Mouse (Mus musculus) intestine, embryonic 16.5 days (tissue): ENCODE data around the gene Cab39. TPM values are rescaled to one million over a fixed set of nuclear protein-coding genes. Genes with fewer than 3 reads are reported as not detected.

Source experiments
- ATAC-seq: fragments of 200-750 bp; cut with Nextera tagmentation; 2 replicates; pipeline ENCODE4 v1.8.0; 2017; ENCODE audit warnings: moderate TSS enrichment, moderate library complexity
- H3K27ac ChIP-seq: fragments of 300-500 bp; sonication (generic); 2 replicates; pipeline ENCODE4 v1.5.1; 2014; ENCODE audit warnings: mild to moderate bottlenecking, low read length
- H3K27me3 ChIP-seq: fragments of 300-500 bp; sonication (generic); replicated peaks from 2 replicates; pipeline ENCODE4 v1.6.1; 2014; ENCODE audit warnings: low read length, control low read depth, mixed read lengths; ENCODE audit not compliant: control insufficient read depth, insufficient read depth
- H3K36me3 ChIP-seq: fragments of 300-500 bp; sonication (generic); 2 replicates; pipeline ENCODE4 v1.6.1; 2014; ENCODE audit warnings: low read length, control low read depth; ENCODE audit not compliant: control insufficient read depth, insufficient read depth
- H3K4me1 ChIP-seq: fragments of 300-500 bp; sonication (generic); 2 replicates; pipeline ENCODE4 v1.6.1; 2014; ENCODE audit warnings: low read length, control low read depth, mixed read lengths; ENCODE audit not compliant: control insufficient read depth, insufficient read depth
- H3K4me2 ChIP-seq: fragments of 300-500 bp; sonication (generic); 2 replicates; pipeline ENCODE4 v1.6.1; 2014; ENCODE audit warnings: low read depth, low read length, control low read depth
- H3K4me3 ChIP-seq: fragments of 300-500 bp; sonication (generic); 2 replicates; pipeline ENCODE4 v1.5.1; 2014; ENCODE audit warnings: mild to moderate bottlenecking, low read length
- H3K9ac ChIP-seq: fragments of 300-500 bp; sonication (generic); 2 replicates; pipeline ENCODE4 v1.6.1; 2014; ENCODE audit warnings: low read depth, low read length
- H3K9me3 ChIP-seq: fragments of 300-500 bp; sonication (generic); 2 replicates; pipeline ENCODE4 v1.6.1; 2016; ENCODE audit warnings: low read length, control low read depth; ENCODE audit not compliant: control insufficient read depth
- WGBS: fragments of 180-500 bp; shearing (Covaris S2); extraction: QIAGEN DNeasy Blood & Tissue Kit; methylation state at CpG from one replicate; pipeline ENCODE4 v1.1.7; 2014; 5-methylcytosine and 5-hydroxymethylcytosine counted together
- polyA plus RNA-seq: library from polyadenylated mRNA; unstranded; fragments of >200 nt; fragmentation: Nextera tagmentation; extraction: Ambion mirVana; gene quantifications from 2 replicates; pipeline ENCODE4 v1.2.1, GENCODE M21; 2015

The Cab39 gene
- polyA plus RNA-seq, 1 experiment from 2014 or later, result 14.4 TPM

GRCm38 (mm10) chr1:85778436-85778835, 14.8 kb upstream of the Cab39 start, which contains the start of gene A630001G21Rik:
Gene A630001G21Rik, minus strand, starts transcription at chr1:85778643.
- no peak within 1 kb of the TSS for H3K4me2 ChIP-seq
- no peak within 1 kb of the TSS for H3K9ac ChIP-seq
- no peaks in the 10 kb centered on the region for H3K9me3 ChIP-seq
- no peaks in the 10 kb centered on the region for H3K4me1 ChIP-seq
- no peak within 1 kb of the TSS for H3K4me3 ChIP-seq
- 87% methylated on average over 4 of the region's 4 CpGs for WGBS
- H3K36me3 ChIP-seq, result no peaks in the 10 kb centered on the region
- ATAC-seq, result no peak
- H3K27me3 ChIP-seq, result no peaks in the 10 kb centered on the region
- H3K27ac ChIP-seq, result no peak within 1 kb of the TSS

GRCm38 (mm10) chr1:85779012-85779411, 14.2 kb upstream of the Cab39 start:
- H3K4me1 ChIP-seq, result no peaks in the 10 kb centered on the region
- H3K27ac ChIP-seq, result no peak overlapping the region
- no peak overlapping the region for H3K4me2 ChIP-seq
- H3K9me3 ChIP-seq, result no peaks in the 10 kb centered on the region
- H3K9ac ChIP-seq, result no peak overlapping the region
- WGBS, result 64% methylated on average over 3 of the region's 3 CpGs
- H3K4me3 ChIP-seq, result no peak overlapping the region
- no peaks in the 10 kb centered on the region for H3K36me3 ChIP-seq
- no peak for ATAC-seq
- H3K27me3 ChIP-seq, result no peaks in the 10 kb centered on the region

- H3K4me1 ChIP-seq, result no peaks in the 10 kb centered on the region
- ATAC-seq, result 0 out of 2 replicates have a peak, but pooled peaks have one; percentile 26
- H3K27me3 ChIP-seq, result no peaks in the 10 kb centered on the region
- no peaks in the 10 kb centered on the region for H3K36me3 ChIP-seq
- H3K27ac ChIP-seq, result no peak overlapping the region
- H3K4me3 ChIP-seq, result no peak overlapping the region
- H3K9me3 ChIP-seq, result no peaks in the 10 kb centered on the region
- WGBS, result 70% methylated on average over 4 of the region's 4 CpGs
- no peak overlapping the region for H3K4me2 ChIP-seq
- H3K9ac ChIP-seq, result no peak overlapping the region
These were observed 13.6 kb upstream of the Cab39 start for GRCm38 (mm10) chr1:85779428-85780180.

GRCm38 (mm10) chr1:85790565-85790964, 2.7 kb upstream of the Cab39 start:
- H3K4me2 ChIP-seq, result peak overlapping the region; percentile 16; the same call in 1 of the 2 replicates
- 56% methylated on average over 3 of the region's 3 CpGs for WGBS

GRCm38 (mm10) chr1:85791476-85791875, 1.8 kb upstream of the Cab39 start:
- 88% methylated on average over 3 of the region's 3 CpGs for WGBS
- no peak overlapping the region for H3K4me3 ChIP-seq
- ATAC-seq, result no peak
- H3K27me3 ChIP-seq, result no peaks in the 10 kb centered on the region
- H3K9me3 ChIP-seq, result no peaks in the 10 kb centered on the region
- no peak overlapping the region for H3K27ac ChIP-seq
- H3K9ac ChIP-seq, result no peak overlapping the region
- H3K4me1 ChIP-seq, result peaks cover 10% of the 10 kb centered on the region; the same call in 1 of the 2 replicates
- H3K36me3 ChIP-seq, result no peaks in the 10 kb centered on the region
- H3K4me2 ChIP-seq, result no peak overlapping the region

More at GRCm38 (mm10) chr1:85790565-85790964, 2.7 kb upstream of the Cab39 start:
- no peaks in the 10 kb centered on the region for H3K9me3 ChIP-seq
- no peak overlapping the region for H3K4me3 ChIP-seq
- H3K36me3 ChIP-seq, result no peaks in the 10 kb centered on the region
- H3K4me1 ChIP-seq, result peaks cover 6% of the 10 kb centered on the region; the same call in 1 of the 2 replicates
- H3K9ac ChIP-seq, result no peak overlapping the region
- H3K27ac ChIP-seq, result peak overlapping the region; percentile 20; the same call in 1 of the 2 replicates
- H3K27me3 ChIP-seq, result no peaks in the 10 kb centered on the region
- ATAC-seq, result peak; percentile 82

GRCm38 (mm10) chr1:85794106-85794771, 998 bp downstream of the Cab39 start:
- ATAC-seq, result peak; percentile 59
- WGBS, result under 1% methylated on average over 38 of the region's 38 CpGs
- Histone ChIP-seq H3K9me3 (no peaks in the 10 kb centered on the region), H3K4me2 (peak overlapping the region; percentile 66), H3K27ac (peak overlapping the region; percentile 93), H3K9ac (peak overlapping the region; percentile 95), H3K4me1 (peaks cover 14% of the 10 kb centered on the region; the same call in 1 of the 2 replicates), H3K4me3 (peak overlapping the region; percentile 97), H3K36me3 (no peaks in the 10 kb centered on the region), H3K27me3 (no peaks in the 10 kb centered on the region)

GRCm38 (mm10) chr1:85795196-85795595, 2.0 kb downstream of the Cab39 start:
- Histone ChIP-seq H3K4me1 (peaks cover 18% of the 10 kb centered on the region; the same call in 1 of the 2 replicates), H3K9ac (no peak overlapping the region), H3K4me3 (no peak overlapping the region), H3K27me3 (no peaks in the 10 kb centered on the region), H3K36me3 (no peaks in the 10 kb centered on the region), H3K27ac (no peak overlapping the region), H3K9me3 (no peaks in the 10 kb centered on the region), H3K4me2 (no peak overlapping the region)
- ATAC-seq, result no peak
- 60% methylated on average over 3 of the region's 3 CpGs for WGBS

GRCm38 (mm10) chr1:85799776-85800175, 6.5 kb downstream of the Cab39 start:
- peak; percentile 32; the same call in 1 of the 2 replicates for ATAC-seq
- WGBS, result 67% methylated on average over 1 of the region's 1 CpGs

GRCm38 (mm10) chr1:85802517-85802916, 9.3 kb downstream of the Cab39 start:
- no peaks in the 10 kb centered on the region for H3K27me3 ChIP-seq
- H3K36me3 ChIP-seq, result no peaks in the 10 kb centered on the region
- H3K9ac ChIP-seq, result no peak overlapping the region
- WGBS, result 71% methylated on average over 1 of the region's 1 CpGs
- H3K4me2 ChIP-seq, result no peak overlapping the region
- H3K9me3 ChIP-seq, result no peaks in the 10 kb centered on the region
- no peak overlapping the region for H3K4me3 ChIP-seq
- peak; percentile 93 for ATAC-seq
- peaks cover 8% of the 10 kb centered on the region; the same call in 1 of the 2 replicates for H3K4me1 ChIP-seq
- H3K27ac ChIP-seq, result no peak overlapping the region

More at GRCm38 (mm10) chr1:85799776-85800175, 6.5 kb downstream of the Cab39 start:
- Histone ChIP-seq H3K27ac (no peak overlapping the region), H3K36me3 (no peaks in the 10 kb centered on the region), H3K4me3 (no peak overlapping the region), H3K9ac (no peak overlapping the region), H3K27me3 (no peaks in the 10 kb centered on the region), H3K4me2 (no peak overlapping the region), H3K4me1 (peaks cover 19% of the 10 kb centered on the region; the same call in 1 of the 2 replicates), H3K9me3 (no peaks in the 10 kb centered on the region)
